Mouse (Mus musculus) layer of hippocampus, adult 9-11 months (tissue): ENCODE results near the gene Ctsf.
A peak's percentile ranks its signal among the peaks of the same experiment; 100 is the strongest.
"Not testable (repeated sequence)": the region's sequence is repeated elsewhere in the genome, so short reads cannot be mapped to it uniquely, and the experiment has no call there.

Experiments
- DNase-seq: peaks from one replicate; pipeline ENCODE4 v3.0.0; 2022

The Ctsf gene

DNA sequence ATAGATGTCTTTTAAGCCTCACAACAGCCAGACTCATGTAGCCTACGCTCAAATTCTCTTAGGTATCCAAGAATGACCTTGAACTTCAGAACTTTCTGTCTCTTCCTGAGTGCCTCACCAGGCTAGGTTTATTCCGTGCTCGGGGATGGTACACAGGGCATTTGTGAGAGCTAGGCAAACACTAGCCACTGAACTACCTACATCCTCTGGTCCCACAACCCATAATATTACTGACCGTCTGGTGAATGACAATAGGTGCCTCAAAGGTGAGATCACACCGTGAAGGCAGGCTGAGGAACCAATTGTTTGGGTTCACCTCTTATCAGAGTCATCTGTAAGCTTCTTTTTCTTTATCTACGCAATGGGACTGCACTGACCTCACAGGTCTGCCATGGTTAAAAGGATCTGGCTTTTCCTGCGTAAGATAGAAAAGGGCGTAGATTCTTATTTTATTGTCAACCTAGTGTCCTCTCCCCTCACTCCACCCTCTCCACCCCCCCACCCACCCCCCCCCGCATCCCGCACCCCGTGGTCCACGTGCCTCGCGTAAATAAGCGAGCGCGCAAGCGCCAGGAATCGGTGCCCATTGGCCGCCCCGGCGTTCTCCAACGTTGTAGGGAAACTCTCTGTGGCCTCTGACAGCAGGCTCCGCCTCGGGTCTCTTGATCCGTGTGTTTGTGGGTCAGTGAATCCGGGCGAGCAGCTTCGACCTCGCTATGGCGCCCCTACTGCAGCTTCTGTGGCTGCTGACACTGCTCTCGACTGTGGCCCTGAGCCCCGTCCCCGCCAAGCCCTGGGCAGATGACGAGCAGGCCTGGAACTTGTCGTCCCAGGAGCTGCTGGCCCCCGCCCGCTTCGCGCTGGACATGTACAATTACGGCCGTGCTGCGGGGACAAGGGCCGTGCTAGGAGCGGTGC, at the start of gene Ctsf:
Gene Ctsf (plus strand): TSS at position 579 of the 918 bp plus-strand sequence.
- peak; percentile 94 for DNase-seq

GRCm38 (mm10) chr19:4810309-4810708, 44.6 kb upstream of the Ctsf start:
- no peak for DNase-seq

- no peak for DNase-seq
These were observed 44.2 kb upstream of the Ctsf start for GRCm38 (mm10) chr19:4810746-4811062.

DNA sequence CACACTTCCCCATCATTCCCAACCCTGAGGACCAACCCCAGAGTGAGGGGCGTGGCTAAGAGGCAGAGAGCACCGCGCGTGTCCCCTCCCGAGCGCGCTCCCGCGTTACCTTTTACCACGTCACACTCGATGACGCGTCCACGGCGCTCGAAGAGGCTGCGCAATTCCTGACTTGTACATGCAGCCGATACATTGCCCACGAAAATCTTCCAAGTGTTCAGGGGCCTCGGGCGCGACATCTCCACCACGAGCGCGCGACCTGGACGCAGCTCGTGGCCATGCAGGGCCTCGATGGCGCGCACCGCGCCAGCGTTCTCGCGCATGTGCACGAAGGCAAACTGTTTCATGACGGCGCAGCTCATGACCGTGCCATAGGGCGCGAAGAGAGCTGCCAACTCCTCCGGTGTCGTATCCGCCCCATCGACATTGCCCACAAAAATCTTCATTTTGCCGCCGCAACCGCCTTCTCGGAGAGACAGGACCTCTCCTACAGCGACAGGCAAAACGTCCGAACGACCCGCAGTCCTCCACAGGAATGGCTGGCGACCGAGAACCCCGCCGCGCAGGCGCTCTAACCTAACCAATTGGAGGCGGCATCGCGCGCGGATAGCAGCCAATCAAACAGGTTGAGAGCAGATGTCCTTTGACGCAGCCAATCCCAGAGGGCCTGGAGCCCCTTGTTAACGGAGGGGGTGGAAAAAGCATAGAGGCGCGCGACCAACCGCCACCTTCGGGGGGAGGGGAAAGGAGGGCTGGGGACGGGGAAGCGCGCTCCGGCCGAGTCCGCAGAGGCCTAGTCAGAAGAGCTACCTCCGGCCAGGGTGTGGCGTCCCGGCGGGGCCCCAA, 43.6 kb upstream of the Ctsf start, which contains the start of the genes Gm21992 and Rbm14:
Gene Gm21992 (minus strand): TSS at position 550 of the 846 bp plus-strand sequence.
Gene Rbm14 (minus strand): TSS at position 572 of the 846 bp plus-strand sequence.
- peak; percentile 98 for DNase-seq

DNA sequence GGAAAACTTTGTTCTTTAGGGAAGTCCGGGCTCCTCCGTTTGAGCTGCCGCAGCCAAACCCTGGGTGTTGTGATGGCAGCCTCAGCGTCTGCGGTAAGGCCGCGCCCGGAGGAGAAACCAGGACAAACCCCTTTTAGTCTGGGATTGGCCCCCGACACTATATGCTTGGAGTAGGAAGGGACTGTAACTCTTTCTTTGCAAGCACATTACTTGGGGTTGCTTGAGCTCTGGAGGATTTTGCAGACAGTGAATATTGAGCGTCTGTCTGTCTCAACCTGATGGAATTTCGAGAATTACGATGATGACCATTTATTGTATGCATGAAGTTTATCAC, 43.1 kb upstream of the Ctsf start:
- no peak for DNase-seq

DNA sequence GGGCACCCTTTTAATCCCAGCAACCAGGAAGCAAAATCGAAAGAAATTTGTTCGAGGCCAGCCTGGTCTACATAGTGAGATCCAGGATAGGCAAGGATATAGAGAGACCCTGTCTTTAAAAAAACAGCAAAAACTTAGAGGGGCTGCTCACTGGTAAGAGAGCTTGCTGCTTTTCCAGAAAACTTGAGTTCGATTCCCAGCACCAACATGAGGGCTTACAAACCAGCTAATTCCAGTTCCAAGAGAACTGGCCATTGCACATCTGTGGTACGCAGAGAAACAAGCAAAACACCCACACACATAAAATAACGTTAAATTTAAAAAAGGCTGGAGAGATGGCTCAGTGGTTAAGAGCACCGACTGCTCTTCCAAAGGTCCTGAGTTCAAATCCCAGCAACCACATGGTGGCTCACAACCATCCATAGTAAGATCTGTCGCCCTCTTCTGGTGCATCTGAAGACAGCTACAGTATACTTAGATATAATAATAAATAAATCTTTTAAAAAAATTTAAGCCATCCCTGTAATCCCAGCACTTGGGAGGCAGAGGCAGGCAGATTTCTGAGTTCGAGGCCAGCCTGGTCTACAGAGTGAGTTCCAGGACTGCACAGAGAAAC, 42.5 kb upstream of the Ctsf start:
- not testable (repeated sequence) for DNase-seq

DNA sequence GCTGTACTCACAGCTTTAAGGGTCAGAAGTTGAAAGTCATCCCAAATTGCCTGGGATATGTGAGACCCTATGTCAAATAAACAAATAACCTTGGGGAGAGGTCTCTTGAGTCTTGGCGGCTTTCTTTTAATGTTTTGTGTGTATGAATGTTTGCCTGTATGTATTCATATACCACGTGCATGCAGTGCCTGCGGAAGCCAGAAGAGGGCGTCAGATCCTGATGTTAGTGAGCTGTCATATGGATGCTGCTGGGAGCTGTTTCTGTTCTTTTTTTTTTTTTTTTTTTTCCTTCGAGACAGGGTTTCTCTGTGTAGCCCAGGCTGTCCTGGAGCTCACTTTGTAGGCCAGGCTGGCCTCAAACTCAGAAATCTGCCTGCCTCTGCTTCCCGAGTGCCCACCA, 41.9 kb upstream of the Ctsf start:
- DNase-seq, result no peak

- no peak for DNase-seq
These were observed 37.6 kb upstream of the Ctsf start for GRCm38 (mm10) chr19:4817182-4817835.

DNA sequence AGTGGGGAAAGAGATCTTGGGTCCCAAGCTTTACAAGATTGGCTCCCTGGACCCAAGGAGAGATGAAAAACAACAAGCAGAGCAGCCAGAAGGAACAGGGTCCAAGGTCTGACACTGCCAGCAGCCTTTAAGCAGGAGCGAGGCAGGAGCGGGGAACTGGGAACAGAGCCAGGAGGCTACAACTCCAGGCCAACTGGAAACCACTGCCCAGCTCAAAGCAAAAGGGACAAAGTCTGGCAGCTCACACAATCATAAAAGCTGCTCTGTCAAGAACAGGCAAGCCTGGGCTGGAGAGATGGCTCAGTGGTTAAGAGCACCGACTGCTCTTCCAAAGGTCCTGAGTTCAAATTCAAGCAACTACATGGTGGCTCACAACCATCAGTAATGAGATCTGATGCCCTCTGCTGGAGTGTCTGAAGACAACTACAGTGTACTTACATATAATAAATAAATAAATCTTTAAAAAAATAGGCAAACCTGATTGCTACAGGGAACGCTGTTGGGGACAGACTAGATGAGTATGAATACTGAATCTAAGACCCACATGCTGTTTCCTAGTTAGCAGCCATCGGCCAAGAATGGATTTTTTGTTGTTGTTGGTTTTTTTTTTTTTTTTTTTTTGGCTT, 34.1 kb upstream of the Ctsf start:
- DNase-seq, result peak; percentile 65

GRCm38 (mm10) chr19:4828444-4829114, 26.4 kb upstream of the Ctsf start:
- DNase-seq, result no peak

- DNase-seq, result peak; percentile 62
These were observed 25.8 kb upstream of the Ctsf start for GRCm38 (mm10) chr19:4829156-4829555.

DNA sequence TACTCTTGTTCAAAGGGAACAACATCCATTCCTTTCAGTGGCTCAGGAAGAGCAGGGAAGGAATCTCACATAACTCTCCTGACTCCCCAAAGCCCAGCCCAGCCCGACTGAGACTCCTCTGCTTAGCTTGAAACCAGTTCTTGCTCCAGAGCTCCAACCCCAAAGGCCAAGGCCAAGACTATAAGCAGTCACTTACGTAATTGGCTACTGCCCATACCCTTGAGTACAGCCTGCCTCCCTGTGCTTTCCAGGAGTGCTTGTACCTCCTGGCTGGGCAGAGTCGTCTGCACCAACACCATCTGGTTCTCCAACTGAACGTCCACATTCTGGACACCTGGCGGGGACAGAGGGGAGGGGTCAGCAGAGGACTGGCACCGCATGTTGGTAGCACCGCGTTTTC, 21.0 kb upstream of the Ctsf start:
- DNase-seq, result no peak

DNA sequence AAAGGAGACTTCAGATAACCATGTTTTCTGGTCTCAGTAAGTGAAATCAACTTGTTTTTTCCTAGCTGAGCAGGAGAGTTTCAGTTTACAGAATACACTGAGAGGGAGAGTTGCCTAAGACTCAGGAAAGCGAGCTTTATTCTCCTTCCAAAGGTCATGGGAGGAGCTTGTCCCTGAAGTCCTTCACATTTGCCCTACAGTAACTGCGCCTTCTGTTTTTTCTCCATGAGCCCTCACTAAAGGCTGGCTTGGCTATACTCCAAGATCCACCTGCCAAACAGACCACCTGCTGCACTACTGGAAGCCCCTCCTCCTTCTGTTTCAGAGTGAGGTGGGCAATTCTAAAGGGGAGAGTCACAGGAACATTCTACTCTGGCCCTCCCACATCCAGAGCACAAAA, 18.8 kb upstream of the Ctsf start:
- no peak for DNase-seq

DNA sequence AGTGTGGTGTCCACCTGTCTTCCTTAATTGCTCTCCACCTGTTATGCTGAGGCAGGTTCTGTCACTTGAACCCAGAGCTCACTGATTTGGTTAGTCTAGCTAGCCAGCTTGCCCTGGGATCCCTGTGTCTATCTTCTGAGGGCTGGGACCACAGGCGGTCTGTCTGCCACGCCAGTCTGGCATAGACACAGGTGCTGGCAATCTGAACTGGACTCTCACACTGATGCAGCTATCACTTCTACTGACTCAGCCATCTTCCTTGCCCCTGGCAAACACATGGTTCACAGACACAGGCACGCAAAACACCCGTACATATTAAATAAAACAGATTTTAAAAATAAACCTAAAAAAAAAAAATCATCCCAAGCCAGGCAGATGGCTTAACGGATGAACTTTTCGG, 17.9 kb upstream of the Ctsf start:
- DNase-seq, result no peak

GRCm38 (mm10) chr19:4838526-4839140, 16.3 kb upstream of the Ctsf start:
- no peak for DNase-seq

DNA sequence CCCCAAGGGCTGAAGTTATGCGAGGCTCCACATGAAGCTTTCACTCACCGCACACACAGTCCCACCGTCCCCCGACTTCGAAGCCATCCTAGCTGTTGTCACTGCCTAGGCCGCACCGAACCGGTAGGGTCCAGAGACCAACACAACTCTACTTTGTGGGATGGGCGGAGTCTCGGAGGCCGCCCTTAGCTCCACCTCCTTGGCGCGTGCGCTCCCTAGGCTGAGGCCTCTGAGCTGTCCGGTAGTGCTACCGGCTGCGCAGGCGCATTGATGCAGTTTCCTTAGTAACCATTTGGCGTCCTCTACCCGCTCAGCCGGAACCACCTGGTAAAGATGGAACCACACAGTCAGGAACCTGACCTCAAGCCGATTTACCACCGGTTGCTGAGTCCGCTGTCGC, 15.8 kb upstream of the Ctsf start, which contains the start of the genes Ccs and Ccdc87:
Gene Ccs (minus strand): TSS at position 184 of the 400 bp plus-strand sequence.
Gene Ccdc87 (plus strand): TSS at position 218 of the 400 bp plus-strand sequence.
- DNase-seq, result peak; percentile 98

DNA sequence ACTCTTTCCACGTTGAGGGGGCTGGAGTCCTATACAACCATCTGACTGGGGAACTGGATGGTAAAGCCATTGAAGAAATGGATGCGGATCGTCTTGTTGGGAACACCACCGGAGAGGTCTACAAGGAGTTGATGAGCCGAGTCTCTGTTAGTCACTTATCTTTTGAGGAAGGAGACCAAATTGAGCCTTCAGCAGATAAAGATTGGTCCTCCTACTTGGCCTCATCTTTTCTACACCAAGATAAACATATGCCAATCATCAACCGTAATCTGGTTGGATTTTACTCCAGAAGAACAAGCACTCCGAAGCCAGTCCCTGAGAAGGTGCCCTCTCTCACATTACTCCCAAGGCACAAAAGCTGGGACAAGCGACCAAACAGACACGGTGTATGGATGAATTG, 14.1 kb upstream of the Ctsf start:
- DNase-seq, result no peak

DNA sequence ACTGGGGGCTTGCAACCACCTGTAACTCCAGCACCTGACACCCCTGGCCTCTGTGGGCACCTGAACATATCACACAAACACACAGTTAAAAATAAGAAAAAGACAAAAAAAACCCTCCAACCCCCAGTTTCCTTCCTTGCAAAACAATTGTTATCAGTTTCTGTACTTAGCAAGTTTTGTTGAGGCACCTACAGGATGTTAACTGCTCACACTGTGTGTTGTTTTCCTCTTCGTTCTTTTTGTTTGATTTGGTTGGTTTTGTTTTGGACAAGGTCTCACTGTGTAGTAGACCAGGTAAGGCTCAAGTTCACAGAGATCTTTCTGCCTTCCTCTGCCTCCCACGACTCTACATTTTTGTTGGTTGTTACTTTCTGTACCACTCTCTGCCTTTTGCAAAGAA, 12.3 kb upstream of the Ctsf start:
- no peak for DNase-seq

- no peak for DNase-seq
These were observed 9.1 kb upstream of the Ctsf start for GRCm38 (mm10) chr19:4845846-4846245.

- no peak for DNase-seq
These were observed 7.4 kb upstream of the Ctsf start for GRCm38 (mm10) chr19:4847490-4847889.

- DNase-seq, result no peak
These were observed 5.1 kb upstream of the Ctsf start for GRCm38 (mm10) chr19:4849800-4850199.
